Mouse (Mus musculus): ENCODE data around the gene Ranbp10.

DNA sequence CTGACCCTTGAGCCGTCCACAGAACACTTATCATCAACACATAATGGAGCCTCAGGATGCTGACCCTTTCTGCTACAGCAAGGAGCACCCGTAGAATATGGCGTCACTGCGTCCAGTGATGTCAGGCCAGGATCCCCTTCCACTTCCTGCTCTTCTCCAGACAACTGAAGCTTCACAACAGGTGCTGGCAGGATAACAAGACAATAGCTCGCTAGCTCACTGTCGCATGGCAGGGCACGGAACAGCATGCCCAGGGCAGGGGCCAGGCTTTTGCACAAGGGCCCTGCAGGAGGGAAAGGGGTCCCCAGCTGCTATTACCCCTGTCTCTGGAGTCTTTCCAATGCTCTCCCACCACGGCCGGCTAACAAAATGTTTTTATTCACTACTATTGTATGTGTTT, 104.3 kb downstream of the Ranbp10 start:
- TF ChIP-seq CTCF (IDR thresholded peaks at IDR 0.05; ENCODE audit: low read depth) (no peak), EP300 (optimal IDR thresholded peaks at IDR 0.05) (no peak)
